Mouse (Mus musculus) midbrain, embryonic 15.5 days (tissue): Measurements from ENCODE around the gene Tpra1. TPM values are rescaled to one million over a fixed set of nuclear protein-coding genes. Genes with fewer than 3 reads are reported as not detected.
A peak's percentile ranks its signal among the peaks of the same experiment; 100 is the strongest.

Experiments used
- ATAC-seq: fragments of 200-750 bp; cut with Nextera tagmentation; replicated peaks from 2 replicates; pipeline ENCODE4 v1.8.0; 2017; ENCODE audit warnings: moderate TSS enrichment
- H3K27ac ChIP-seq: fragments of 300-500 bp; sonication (generic); 2 replicates; pipeline ENCODE4 v1.5.1; 2015; ENCODE audit warnings: mild to moderate bottlenecking, inconsistent platforms
- H3K27me3 ChIP-seq: fragments of 300-500 bp; sonication (generic); replicated peaks from 2 replicates; pipeline ENCODE4 v1.6.1; 2015; ENCODE audit warnings: inconsistent platforms
- H3K36me3 ChIP-seq: fragments of 300-500 bp; sonication (generic); replicated peaks from 2 replicates; pipeline ENCODE4 v1.6.1; 2015; ENCODE audit warnings: inconsistent platforms
- H3K4me1 ChIP-seq: fragments of 300-500 bp; sonication (generic); 2 replicates; pipeline ENCODE4 v1.6.1; 2015; ENCODE audit warnings: inconsistent platforms
- H3K4me2 ChIP-seq: fragments of 300-500 bp; sonication (generic); 2 replicates; pipeline ENCODE4 v1.6.1; 2015; ENCODE audit warnings: inconsistent platforms, mild to moderate bottlenecking, moderate library complexity
- H3K4me3 ChIP-seq: fragments of 300-500 bp; sonication (generic); 2 replicates; pipeline ENCODE4 v1.5.1; 2015; ENCODE audit warnings: mild to moderate bottlenecking, inconsistent platforms
- H3K9ac ChIP-seq: fragments of 300-500 bp; sonication (generic); 2 replicates; pipeline ENCODE4 v1.6.1; 2015; ENCODE audit warnings: mild to moderate bottlenecking, inconsistent platforms
- H3K9me3 ChIP-seq: fragments of 300-500 bp; sonication (generic); 2 replicates; pipeline ENCODE4 v1.6.1; 2016; ENCODE audit warnings: inconsistent platforms
- WGBS: fragments of 180-500 bp; shearing (Covaris S2); methylation state at CpG from one replicate; pipeline ENCODE4 v1.1.7; 2015; ENCODE audit warnings: mixed read lengths; 5-methylcytosine and 5-hydroxymethylcytosine counted together
- polyA plus RNA-seq: library from polyadenylated mRNA; unstranded; fragments of >200 nt; fragmentation: Nextera tagmentation; extraction: Ambion mirVana; gene quantifications from 2 replicates; pipeline ENCODE4 v1.2.1, GENCODE M21; 2015

The Tpra1 gene
- polyA plus RNA-seq, 1 experiment from 2014 or later, result 102 TPM

GRCm38 (mm10) chr6:88913440-88913839 lies 11.4 kb downstream of the Tpra1 start:
- Histone ChIP-seq H3K9ac (no peak overlapping the region), H3K4me2 (no peak overlapping the region), H3K4me3 (no peak overlapping the region), H3K9me3 (no peaks in the 10 kb centered on the region), H3K36me3 (peaks cover 3% of the 10 kb centered on the region; the same call in 1 of the 2 replicates), H3K27ac (no peak overlapping the region), H3K4me1 (no peaks in the 10 kb centered on the region), H3K27me3 (no peaks in the 10 kb centered on the region)
- no peak for ATAC-seq

- 85% methylated on average over 5 of the region's 5 CpGs for WGBS
Observed at GRCm38 (mm10) chr6:88914799-88915198, 12.7 kb downstream of the Tpra1 start.

GRCm38 (mm10) chr6:88915510-88915909 lies 13.5 kb downstream of the Tpra1 start:
- no peak overlapping the region for H3K9ac ChIP-seq
- H3K27me3 ChIP-seq, result no peaks in the 10 kb centered on the region
- no peak overlapping the region for H3K4me2 ChIP-seq
- 0 out of 2 replicates have a peak overlapping the region, but pooled peaks have one; percentile 9 for H3K27ac ChIP-seq
- 70% methylated on average over 4 of the region's 4 CpGs for WGBS
- H3K36me3 ChIP-seq, result 0 out of 2 replicates have a peak, but pooled peaks cover under 1% of the 10 kb centered on the region
- H3K4me3 ChIP-seq, result no peak overlapping the region
- no peaks in the 10 kb centered on the region for H3K9me3 ChIP-seq
- no peak for ATAC-seq
- H3K4me1 ChIP-seq, result peaks cover 6% of the 10 kb centered on the region; the same call in 1 of the 2 replicates

More at GRCm38 (mm10) chr6:88914799-88915198, 12.7 kb downstream of the Tpra1 start:
- no peak overlapping the region for H3K4me2 ChIP-seq
- peaks cover 6% of the 10 kb centered on the region; the same call in 1 of the 2 replicates for H3K4me1 ChIP-seq
- no peak overlapping the region for H3K9ac ChIP-seq
- peaks cover 3% of the 10 kb centered on the region; the same call in 1 of the 2 replicates for H3K36me3 ChIP-seq
- H3K4me3 ChIP-seq, result no peak overlapping the region
- ATAC-seq, result no peak
- no peak overlapping the region for H3K27ac ChIP-seq
- no peaks in the 10 kb centered on the region for H3K27me3 ChIP-seq
- no peaks in the 10 kb centered on the region for H3K9me3 ChIP-seq

- no peaks in the 10 kb centered on the region for H3K36me3 ChIP-seq
- H3K27me3 ChIP-seq, result no peaks in the 10 kb centered on the region
- no peak overlapping the region for H3K4me3 ChIP-seq
- no peak overlapping the region for H3K4me2 ChIP-seq
- H3K9me3 ChIP-seq, result no peaks in the 10 kb centered on the region
- ATAC-seq, result no peak
- H3K9ac ChIP-seq, result no peak overlapping the region
- H3K4me1 ChIP-seq, result peaks cover 6% of the 10 kb centered on the region; the same call in 1 of the 2 replicates
- 63% methylated on average over 1 of the region's 1 CpGs for WGBS
- H3K27ac ChIP-seq, result no peak overlapping the region
Observed at GRCm38 (mm10) chr6:88916153-88916552, 14.1 kb downstream of the Tpra1 start.

GRCm38 (mm10) chr6:88918802-88919201 lies 16.8 kb downstream of the Tpra1 start:
- Histone ChIP-seq H3K27me3 (no peaks in the 10 kb centered on the region), H3K9ac (no peak overlapping the region), H3K9me3 (no peaks in the 10 kb centered on the region), H3K4me3 (no peak overlapping the region), H3K4me1 (peaks cover 6% of the 10 kb centered on the region; the same call in 1 of the 2 replicates), H3K27ac (peak overlapping the region; percentile 20; the same call in 1 of the 2 replicates), H3K36me3 (no peaks in the 10 kb centered on the region), H3K4me2 (no peak overlapping the region)
- ATAC-seq, result no peak
- WGBS, result 69% methylated on average over 8 of the region's 8 CpGs

- H3K27ac ChIP-seq, result peak overlapping the region; percentile 77
- ATAC-seq, result no peak; the same call in 1 of the 2 replicates
- H3K9ac ChIP-seq, result no peak overlapping the region
- no peak overlapping the region for H3K4me2 ChIP-seq
- WGBS, result 5% methylated on average over 5 of the region's 5 CpGs
- H3K9me3 ChIP-seq, result no peaks in the 10 kb centered on the region
- no peaks in the 10 kb centered on the region for H3K27me3 ChIP-seq
- H3K4me1 ChIP-seq, result peaks cover 41% of the 10 kb centered on the region
- H3K36me3 ChIP-seq, result no peaks in the 10 kb centered on the region
- no peak overlapping the region for H3K4me3 ChIP-seq
Observed at GRCm38 (mm10) chr6:88924502-88925275, 22.6 kb downstream of the Tpra1 start.

- no peak overlapping the region for H3K9ac ChIP-seq
- peak; percentile 49 for ATAC-seq
- H3K27ac ChIP-seq, result peak overlapping the region; percentile 77
- 8% methylated on average over 4 of the region's 4 CpGs for WGBS
- no peaks in the 10 kb centered on the region for H3K36me3 ChIP-seq
- H3K4me3 ChIP-seq, result no peak overlapping the region
- H3K9me3 ChIP-seq, result no peaks in the 10 kb centered on the region
- no peaks in the 10 kb centered on the region for H3K27me3 ChIP-seq
- H3K4me2 ChIP-seq, result no peak overlapping the region
- H3K4me1 ChIP-seq, result peaks cover 50% of the 10 kb centered on the region
Observed at GRCm38 (mm10) chr6:88925640-88926205, 23.7 kb downstream of the Tpra1 start.

GRCm38 (mm10) chr6:88926870-88927269 lies 24.8 kb downstream of the Tpra1 start:
- no peak for ATAC-seq
- H3K9ac ChIP-seq, result no peak overlapping the region
- no peaks in the 10 kb centered on the region for H3K9me3 ChIP-seq
- H3K4me1 ChIP-seq, result peaks cover 50% of the 10 kb centered on the region
- H3K27ac ChIP-seq, result 0 out of 2 replicates have a peak overlapping the region, but pooled peaks have one; percentile 5
- no peaks in the 10 kb centered on the region for H3K27me3 ChIP-seq
- 44% methylated on average over 3 of the region's 3 CpGs for WGBS
- H3K4me2 ChIP-seq, result no peak overlapping the region
- no peak overlapping the region for H3K4me3 ChIP-seq
- H3K36me3 ChIP-seq, result no peaks in the 10 kb centered on the region

GRCm38 (mm10) chr6:88927595-88927994 lies 25.5 kb downstream of the Tpra1 start:
- Histone ChIP-seq H3K4me3 (no peak overlapping the region), H3K27ac (no peak overlapping the region), H3K9ac (no peak overlapping the region), H3K9me3 (no peaks in the 10 kb centered on the region), H3K4me1 (peaks cover 50% of the 10 kb centered on the region), H3K4me2 (no peak overlapping the region), H3K36me3 (no peaks in the 10 kb centered on the region), H3K27me3 (no peaks in the 10 kb centered on the region)
- WGBS, result 4% methylated on average over 2 of the region's 2 CpGs
- peak; percentile 47 for ATAC-seq

- no peaks in the 10 kb centered on the region for H3K9me3 ChIP-seq
- 83% methylated on average over 1 of the region's 1 CpGs for WGBS
- H3K4me3 ChIP-seq, result no peak overlapping the region
Observed at GRCm38 (mm10) chr6:88928026-88928425, 26.0 kb downstream of the Tpra1 start.

GRCm38 (mm10) chr6:88928576-88928975 lies 26.5 kb downstream of the Tpra1 start:
- Histone ChIP-seq H3K27me3 (no peaks in the 10 kb centered on the region), H3K4me3 (no peak overlapping the region), H3K9ac (no peak overlapping the region), H3K36me3 (no peaks in the 10 kb centered on the region), H3K4me1 (peaks cover 50% of the 10 kb centered on the region), H3K9me3 (no peaks in the 10 kb centered on the region), H3K4me2 (no peak overlapping the region), H3K27ac (no peak overlapping the region)
- ATAC-seq, result no peak
- 60% methylated on average over 5 of the region's 5 CpGs for WGBS

More at GRCm38 (mm10) chr6:88928026-88928425, 26.0 kb downstream of the Tpra1 start:
- ATAC-seq, result peak; percentile 27; the same call in 1 of the 2 replicates
- Histone ChIP-seq H3K27me3 (no peaks in the 10 kb centered on the region), H3K4me1 (peaks cover 50% of the 10 kb centered on the region), H3K27ac (no peak overlapping the region), H3K4me2 (no peak overlapping the region), H3K36me3 (no peaks in the 10 kb centered on the region), H3K9ac (no peak overlapping the region)

- 27% methylated on average over 6 of the region's 6 CpGs for WGBS
Observed at GRCm38 (mm10) chr6:88929451-88929850, 27.4 kb downstream of the Tpra1 start.

More at GRCm38 (mm10) chr6:88929451-88929850, 27.4 kb downstream of the Tpra1 start:
- H3K9ac ChIP-seq, result no peak overlapping the region
- H3K36me3 ChIP-seq, result no peaks in the 10 kb centered on the region
- H3K27ac ChIP-seq, result peak overlapping the region; percentile 73
- H3K4me1 ChIP-seq, result peaks cover 51% of the 10 kb centered on the region
- H3K4me3 ChIP-seq, result no peak overlapping the region
- H3K4me2 ChIP-seq, result no peak overlapping the region
- no peaks in the 10 kb centered on the region for H3K27me3 ChIP-seq
- H3K9me3 ChIP-seq, result no peaks in the 10 kb centered on the region
- no peak for ATAC-seq
